Mouse (Mus musculus): ENCODE data around the gene Ablim1.

DNA sequence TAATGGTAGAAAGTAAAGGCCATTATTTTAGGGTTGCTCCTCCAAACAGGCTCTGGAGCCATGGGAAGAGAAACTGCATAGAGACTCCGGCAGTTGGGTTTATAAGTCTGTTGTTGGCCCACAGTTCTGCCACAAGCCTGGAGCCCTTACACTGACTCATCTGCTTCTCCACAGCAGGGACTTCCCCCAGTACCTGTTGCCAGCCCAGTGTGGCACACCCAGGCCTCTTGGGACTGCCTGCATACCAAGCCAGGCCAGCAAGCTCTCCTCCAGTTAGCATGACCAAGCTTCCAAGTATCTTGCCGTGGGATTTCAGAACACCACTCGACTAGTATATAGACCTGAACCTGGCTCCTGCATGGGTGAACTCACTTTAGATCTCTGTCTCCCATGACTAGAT lies 299.9 kb downstream of the Ablim1 start:
- no peak for TF ChIP-seq CTCF (IDR thresholded peaks at IDR 0.05; ENCODE audit: low read depth)
- TF ChIP-seq EP300 (optimal IDR thresholded peaks at IDR 0.05): no peak

Data from stomach, postnatal 0 days (tissue).